Mouse (Mus musculus) central nervous system, embryonic 11.5 days (tissue): ENCODE results near the gene Mesd. TPM values are rescaled to one million over a fixed set of nuclear protein-coding genes. Genes with fewer than 3 reads are reported as not detected.

Experiments used
- polyA plus RNA-seq: library from polyadenylated mRNA; depleted of rRNA; stranded (reverse); fragments of >200 nt; gene quantifications from 2 replicates; pipeline ENCODE4 v1.2.3, GENCODE M21; 2012; rRNA removed

Mesd gene
- 52.1 and 102 TPM in 2 replicates for polyA plus RNA-seq

DNA sequence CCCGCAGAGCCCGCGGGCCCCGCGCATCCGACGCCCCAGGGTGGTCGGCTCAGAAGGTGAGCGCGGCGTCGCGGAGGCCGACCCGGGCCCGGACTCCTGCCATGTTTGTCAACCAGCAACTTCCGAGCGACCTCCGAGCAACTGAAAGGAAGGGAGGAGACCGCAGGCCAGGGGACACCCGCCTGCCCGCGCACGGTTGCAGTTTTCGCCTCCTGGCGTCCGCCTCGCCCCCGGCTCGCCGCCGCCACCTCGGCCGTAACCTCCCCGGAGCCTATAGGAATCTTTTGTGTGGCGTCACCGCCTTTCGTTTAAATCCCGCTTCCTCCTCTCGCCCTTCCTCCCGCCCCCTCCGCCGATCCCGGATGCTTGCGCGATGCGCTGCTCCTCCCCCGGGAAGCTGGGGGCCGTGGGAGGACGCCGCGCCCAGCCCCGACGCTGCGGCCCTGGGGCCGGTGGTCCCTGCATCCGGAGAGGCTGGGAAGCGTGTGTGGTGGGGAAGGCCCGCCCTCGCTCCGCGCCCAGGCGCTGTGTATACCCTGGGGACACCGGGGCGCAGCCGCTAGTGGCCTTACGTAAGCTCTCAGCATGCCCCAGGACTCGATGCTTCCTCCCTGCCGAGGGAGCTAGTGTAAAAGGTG, at the start of gene Mesd, which contains the start of gene Tlnrd1:
Mesd (plus strand) TSS at position 446 of the 638 bp plus-strand sequence.
Tlnrd1 (minus strand) TSS at position 285 of the 638 bp plus-strand sequence.

Other genes starting within 250 kb of the Mesd start
- 0.86 and 1.5 TPM in 2 replicates for gene Il16, start 138.7 kb upstream of the Mesd start, polyA plus RNA-seq
- 0.26 and 0.39 TPM in 2 replicates for gene Cfap161, start 89.6 kb upstream of the Mesd start, polyA plus RNA-seq
- 23.1 and 29.0 TPM in 2 replicates for gene Tlnrd1, start 161 bp upstream of the Mesd start, polyA plus RNA-seq
- 1.8 and 2.0 TPM in 2 replicates for gene Cemip, start 202.0 kb downstream of the Mesd start, polyA plus RNA-seq